Mouse (Mus musculus): ENCODE measurements around the gene Uts2b. TPM values are rescaled to one million over a fixed set of nuclear protein-coding genes. Genes with fewer than 3 reads are reported as not detected.

Uts2b gene
- polyA plus RNA-seq, 1 experiment: 1.9 TPM

DNA sequence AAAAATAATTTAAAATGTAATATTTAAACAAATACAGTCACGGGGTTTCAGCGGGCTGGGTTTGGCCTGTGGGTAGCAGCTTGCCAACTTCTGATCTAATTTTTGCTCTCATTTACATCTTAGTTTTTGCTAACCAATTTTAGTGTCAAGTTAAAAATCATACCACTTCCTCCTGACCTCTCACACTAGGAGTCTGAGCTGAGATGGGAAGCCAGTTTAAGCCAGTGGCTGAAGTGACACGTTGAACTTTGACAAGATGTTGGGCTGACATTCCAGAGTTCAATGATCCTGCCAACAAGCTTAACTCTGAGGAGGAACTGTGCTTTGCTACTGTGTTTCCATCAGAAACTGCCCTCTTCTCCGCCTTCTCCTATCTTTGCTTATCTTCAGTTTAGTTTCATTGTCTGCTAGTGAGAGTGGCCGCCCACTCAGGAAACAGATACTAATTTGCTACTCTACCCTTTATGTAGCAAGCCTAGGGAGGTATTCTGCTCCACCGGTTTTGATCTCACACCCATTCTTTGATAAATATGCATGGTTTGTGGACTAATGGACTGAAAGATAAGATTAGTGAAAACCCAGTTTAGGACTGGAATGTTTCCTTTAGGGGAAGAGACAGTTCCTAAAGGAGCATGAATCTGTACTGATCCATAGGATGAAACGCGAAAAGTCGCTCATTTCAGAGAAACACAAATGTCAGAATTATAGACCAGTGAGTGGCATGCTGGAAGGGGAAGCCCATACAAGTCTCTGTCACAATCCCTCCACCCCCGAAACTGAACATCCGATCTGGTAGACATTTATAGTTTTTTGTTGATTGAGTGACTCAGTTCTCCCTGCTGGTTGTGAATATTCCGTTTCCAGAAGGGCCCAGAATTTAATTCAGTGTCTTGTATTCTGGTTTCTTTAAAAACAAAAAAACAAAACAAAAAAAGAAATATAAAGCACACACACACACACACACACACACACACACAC, 17.9 kb upstream of the Uts2b start:
- TF ChIP-seq POLR2A (IDR thresholded peaks at IDR 0.05; ENCODE audit: borderline replicate concordance, insufficient read depth, low read length) (no peak), CTCF (IDR thresholded peaks at IDR 0.05; ENCODE audit: borderline replicate concordance, insufficient read depth, low read depth, low read length) (no peak)
- 46% methylated on average over 12 of the region's 12 CpGs for WGBS
- H3K27me3 ChIP-seq (ENCODE audit: control insufficient read depth, insufficient read depth, low read length): no peaks in the 10 kb centered on the region
- DNase-seq: peak in 1 of 2 experiments; percentile 12
- peaks cover 3% of the 10 kb centered on the region for H3K4me1 ChIP-seq (ENCODE audit: control insufficient read depth, insufficient read depth, low read length)
- no peak overlapping the region for H3K27ac ChIP-seq (ENCODE audit: insufficient read depth, low read length)
- peak overlapping the region; percentile 92 for H3K4me3 ChIP-seq (replicated peaks; ENCODE audit: insufficient read depth, low read depth, low read length)

DNA sequence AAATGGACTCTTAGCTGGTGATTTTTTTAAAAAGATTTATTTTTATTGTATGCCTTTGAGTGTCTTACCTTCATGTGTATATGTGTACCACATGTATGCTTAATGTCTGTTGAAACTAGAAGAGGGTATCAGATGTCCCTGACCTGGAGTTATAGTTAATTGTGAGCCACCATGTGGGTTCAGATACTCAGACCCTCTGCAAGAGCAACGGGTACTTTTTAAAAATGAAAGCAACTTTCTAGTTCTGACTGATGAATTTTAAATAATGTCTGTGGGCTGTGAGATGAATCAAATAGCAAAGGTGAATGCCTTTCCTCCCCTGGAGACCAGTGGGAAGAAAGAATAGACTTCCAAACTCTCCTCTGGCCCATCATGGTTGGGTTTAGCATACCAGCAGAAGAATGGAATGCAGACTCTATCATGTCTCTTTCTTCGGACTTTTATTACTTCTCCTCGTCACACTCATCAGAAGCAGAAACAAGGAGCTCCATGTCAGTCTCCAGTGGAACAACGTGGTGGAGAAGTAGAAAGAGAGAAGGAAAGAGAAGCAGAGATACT, 16.9 kb upstream of the Uts2b start:
- Histone ChIP-seq H3K4me3 (replicated peaks; ENCODE audit: insufficient read depth, low read depth, low read length) (no peak overlapping the region), H3K27me3 (ENCODE audit: control insufficient read depth, insufficient read depth, low read length) (no peaks in the 10 kb centered on the region), H3K4me1 (ENCODE audit: control insufficient read depth, insufficient read depth, low read length) (peaks cover 3% of the 10 kb centered on the region), H3K27ac (ENCODE audit: insufficient read depth, low read length) (no peak overlapping the region)
- no peak for DNase-seq
- 81% methylated on average over 4 of the region's 4 CpGs for WGBS
- TF ChIP-seq POLR2A (IDR thresholded peaks at IDR 0.05; ENCODE audit: borderline replicate concordance, insufficient read depth, low read length) (no peak), CTCF (IDR thresholded peaks at IDR 0.05; ENCODE audit: borderline replicate concordance, insufficient read depth, low read depth, low read length) (no peak)

DNA sequence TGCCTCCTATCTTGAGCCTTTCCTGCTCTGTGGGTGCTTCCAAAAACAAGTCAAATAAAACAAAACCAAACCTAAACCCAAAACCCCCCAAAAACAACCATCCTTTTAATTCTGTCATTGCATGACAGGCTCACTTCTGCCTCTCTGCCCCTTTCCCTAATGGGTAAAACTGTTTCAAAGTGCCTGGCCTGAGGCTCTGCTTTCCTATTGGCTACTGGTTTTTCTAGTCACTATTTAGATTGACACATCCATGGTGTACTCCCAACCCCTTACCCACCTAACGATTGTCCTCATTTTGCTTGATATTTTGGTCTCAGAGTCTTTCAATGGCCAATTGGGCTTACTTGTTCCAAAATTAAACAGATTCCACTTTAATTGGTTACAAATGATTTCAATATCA, 15.6 kb upstream of the Uts2b start:
- Histone ChIP-seq H3K4me1 (ENCODE audit: control insufficient read depth, insufficient read depth, low read length) (peaks cover 3% of the 10 kb centered on the region), H3K27ac (ENCODE audit: insufficient read depth, low read length) (no peak overlapping the region), H3K4me3 (replicated peaks; ENCODE audit: insufficient read depth, low read depth, low read length) (no peak overlapping the region)

DNA sequence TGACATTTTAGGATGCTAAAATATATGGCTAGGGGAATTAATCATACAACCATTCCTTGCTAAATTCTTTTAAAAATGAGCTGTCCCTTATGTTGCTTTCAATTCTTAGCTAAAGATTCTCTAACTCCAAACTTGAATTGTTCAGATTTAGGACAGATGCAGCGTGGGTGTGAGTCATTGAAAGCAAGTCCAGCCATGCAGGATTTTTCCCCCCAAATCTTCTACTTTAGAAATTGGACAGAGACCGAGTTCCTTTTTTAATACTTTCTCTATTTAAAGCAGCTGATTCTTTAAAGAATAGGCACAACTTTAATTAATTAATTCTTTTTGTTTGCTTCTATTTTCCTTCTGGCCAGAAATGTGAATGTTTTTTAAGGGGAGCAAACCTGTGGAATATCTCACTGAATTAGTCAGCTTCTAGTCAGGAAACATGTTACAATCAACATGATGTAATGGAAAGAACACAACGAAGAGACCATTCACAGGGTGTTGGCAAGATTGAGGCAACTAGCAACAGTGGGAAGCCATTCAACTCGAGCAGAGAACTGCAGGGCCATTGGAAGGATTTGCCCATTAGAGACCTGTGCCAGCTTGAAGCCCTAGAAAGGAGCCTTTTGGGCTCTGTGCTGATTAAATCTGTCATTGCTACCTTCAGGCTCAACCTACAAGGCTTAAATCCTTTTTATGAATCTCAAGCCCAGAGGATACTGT, 15.0 kb upstream of the Uts2b start:
- Histone ChIP-seq H3K4me1 (ENCODE audit: control insufficient read depth, insufficient read depth, low read length) (no peaks in the 10 kb centered on the region; the same call in 1 of the 2 replicates), H3K27ac (ENCODE audit: insufficient read depth, low read length) (no peak overlapping the region), H3K4me3 (replicated peaks; ENCODE audit: insufficient read depth, low read depth, low read length) (no peak overlapping the region), H3K27me3 (ENCODE audit: control insufficient read depth, insufficient read depth, low read length) (no peaks in the 10 kb centered on the region)
- WGBS: 54% methylated on average over 4 of the region's 4 CpGs
- DNase-seq: no peak
- TF ChIP-seq POLR2A (IDR thresholded peaks at IDR 0.05; ENCODE audit: borderline replicate concordance, insufficient read depth, low read length) (no peak), CTCF (IDR thresholded peaks at IDR 0.05; ENCODE audit: borderline replicate concordance, insufficient read depth, low read depth, low read length) (no peak)

More for the DNA sequence above, 15.6 kb upstream of the Uts2b start:
- 86% methylated on average over 1 of the region's 1 CpGs for WGBS
- DNase-seq: no peak
- H3K27me3 ChIP-seq (ENCODE audit: control insufficient read depth, insufficient read depth, low read length): no peaks in the 10 kb centered on the region
- TF ChIP-seq POLR2A (IDR thresholded peaks at IDR 0.05; ENCODE audit: borderline replicate concordance, insufficient read depth, low read length) (no peak), CTCF (IDR thresholded peaks at IDR 0.05; ENCODE audit: borderline replicate concordance, insufficient read depth, low read depth, low read length) (no peak)

DNA sequence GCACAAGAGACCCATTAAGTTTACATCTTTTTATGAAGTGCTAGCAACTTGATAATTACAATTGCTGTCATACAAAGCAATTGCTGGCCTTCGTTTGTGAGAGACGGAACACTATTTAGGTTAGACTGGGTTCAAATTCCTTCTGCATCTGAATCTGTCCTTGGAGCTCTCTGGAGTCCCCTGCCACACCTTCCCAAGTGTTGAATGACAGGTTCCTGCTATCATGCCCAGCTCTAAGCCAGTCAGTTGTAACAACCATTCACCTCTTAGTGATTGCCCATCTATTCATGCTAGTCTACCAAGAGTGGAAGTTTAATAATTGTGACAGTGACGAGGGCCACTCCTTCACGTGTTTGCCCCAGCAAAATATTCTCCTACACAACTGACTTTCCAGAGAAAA, 12.2 kb upstream of the Uts2b start:
- DNase-seq: no peak
- Histone ChIP-seq H3K27ac (ENCODE audit: insufficient read depth, low read length) (no peak overlapping the region), H3K4me3 (replicated peaks; ENCODE audit: insufficient read depth, low read depth, low read length) (no peak overlapping the region), H3K27me3 (ENCODE audit: control insufficient read depth, insufficient read depth, low read length) (no peaks in the 10 kb centered on the region), H3K4me1 (ENCODE audit: control insufficient read depth, insufficient read depth, low read length) (no peaks in the 10 kb centered on the region)
- 93% methylated on average over 4 of the region's 4 CpGs for WGBS
- TF ChIP-seq CTCF (IDR thresholded peaks at IDR 0.05; ENCODE audit: borderline replicate concordance, insufficient read depth, low read depth, low read length) (no peak), POLR2A (IDR thresholded peaks at IDR 0.05; ENCODE audit: borderline replicate concordance, insufficient read depth, low read length) (no peak)

DNA sequence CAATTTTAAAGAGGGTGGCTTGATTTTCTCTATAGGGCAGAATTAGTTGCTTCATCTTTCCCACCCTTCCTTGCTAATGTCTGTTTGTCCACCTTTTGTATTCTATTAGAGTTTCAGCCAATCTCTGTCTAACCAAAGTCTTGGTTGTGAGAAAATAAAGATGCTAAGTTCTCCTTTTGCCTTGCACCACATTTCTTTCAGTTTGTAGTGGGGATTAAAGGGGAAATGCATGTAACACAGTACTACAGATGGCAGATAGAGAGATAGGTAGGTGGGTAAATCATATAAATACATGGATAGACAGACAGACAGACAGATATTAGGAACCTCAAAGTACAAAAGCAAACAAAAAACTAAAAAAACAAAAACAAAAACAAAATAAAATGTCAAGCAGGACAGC, 6.5 kb upstream of the Uts2b start:
- DNase-seq: no peak
- no peaks in the 10 kb centered on the region for H3K27me3 ChIP-seq (ENCODE audit: control insufficient read depth, insufficient read depth, low read length)
- no peak overlapping the region for H3K27ac ChIP-seq (ENCODE audit: insufficient read depth, low read length)
- no peak for TF ChIP-seq CTCF (IDR thresholded peaks at IDR 0.05; ENCODE audit: borderline replicate concordance, insufficient read depth, low read depth, low read length)
- TF ChIP-seq POLR2A (IDR thresholded peaks at IDR 0.05; ENCODE audit: borderline replicate concordance, insufficient read depth, low read length): no peak
- H3K4me1 ChIP-seq (ENCODE audit: control insufficient read depth, insufficient read depth, low read length): no peaks in the 10 kb centered on the region
- H3K4me3 ChIP-seq (replicated peaks; ENCODE audit: insufficient read depth, low read depth, low read length): no peak overlapping the region

DNA sequence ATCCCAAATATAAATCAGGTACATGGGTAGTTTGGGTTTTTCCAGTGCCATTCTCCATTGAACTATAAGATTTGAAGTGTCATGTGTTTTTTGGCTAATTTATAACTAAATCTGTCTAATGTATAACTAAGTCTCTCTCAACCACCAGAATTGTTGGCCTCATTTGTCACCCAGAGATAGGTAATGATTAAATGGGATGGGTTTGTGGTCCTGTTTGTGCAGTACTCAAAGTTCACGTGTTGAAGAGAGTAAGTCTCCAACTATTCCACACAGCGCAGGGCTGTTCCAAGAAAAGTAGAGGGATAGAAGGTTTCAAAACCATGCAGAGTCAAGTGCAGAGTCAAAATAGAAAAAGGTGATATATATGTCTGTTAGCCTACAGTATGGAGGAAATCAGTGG, 5.3 kb upstream of the Uts2b start:
- no peaks in the 10 kb centered on the region for H3K27me3 ChIP-seq (ENCODE audit: control insufficient read depth, insufficient read depth, low read length)
- WGBS: 93% methylated on average over 2 of the region's 2 CpGs
- TF ChIP-seq POLR2A (IDR thresholded peaks at IDR 0.05; ENCODE audit: borderline replicate concordance, insufficient read depth, low read length) (no peak), CTCF (IDR thresholded peaks at IDR 0.05; ENCODE audit: borderline replicate concordance, insufficient read depth, low read depth, low read length) (no peak)
- H3K27ac ChIP-seq (ENCODE audit: insufficient read depth, low read length): no peak overlapping the region
- no peak overlapping the region for H3K4me3 ChIP-seq (replicated peaks; ENCODE audit: insufficient read depth, low read depth, low read length)
- H3K4me1 ChIP-seq (ENCODE audit: control insufficient read depth, insufficient read depth, low read length): no peaks in the 10 kb centered on the region
- no peak for DNase-seq

Measured in cerebellum, adult 2 months (tissue).